Mouse (Mus musculus): ENCODE measurements around the gene Stxbp1.

GRCm38 (mm10) chr2:32811959-32812358 is 35.1 kb downstream of the Stxbp1 start:
- TF ChIP-seq CTCF (IDR thresholded peaks at IDR 0.05; ENCODE audit: low read depth) = no peak
- TF ChIP-seq EP300 (IDR thresholded peaks at IDR 0.05; ENCODE audit: low read depth) = no peak

All from liver, postnatal 0 days (tissue).